Mouse (Mus musculus): Measurements from ENCODE around the gene Cbx6. TPM values are rescaled to one million over a fixed set of nuclear protein-coding genes. Genes with fewer than 3 reads are reported as not detected.

Gene Cbx6
- total and polyA plus RNA-seq, 2 experiments = 1.2 to 3.7 TPM

DNA sequence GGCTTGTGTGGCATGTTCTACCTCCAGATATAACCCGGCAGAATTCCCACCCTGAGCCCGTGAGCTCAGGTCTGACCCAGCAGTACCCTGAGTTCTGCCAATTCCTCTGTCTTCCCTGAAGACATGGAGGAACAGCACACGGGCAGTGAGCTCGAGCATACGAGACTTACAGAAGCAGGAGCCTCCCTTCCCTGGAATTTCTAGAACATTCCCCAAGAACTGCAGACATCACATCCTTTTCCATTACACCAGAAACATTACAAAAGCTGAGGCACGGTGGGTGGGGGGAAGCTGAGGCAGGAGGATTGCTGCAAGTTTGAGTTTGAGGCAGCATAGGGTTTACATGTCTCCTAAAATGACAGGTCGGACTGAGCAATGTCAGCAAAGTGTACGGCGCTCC lies 25.3 kb upstream of the Cbx6 start:
- Histone ChIP-seq H3K27me3 (ENCODE audit: control insufficient read depth, insufficient read depth, low read length) (no peaks in the 10 kb centered on the region), H3K36me3 (ENCODE audit: control insufficient read depth, insufficient read depth, low read length) (no peaks in the 10 kb centered on the region), H3K27ac (replicated peaks; ENCODE audit: insufficient read depth, low read depth, low read length) (no peak overlapping the region), H3K4me1 (ENCODE audit: control insufficient read depth, insufficient read depth, low read length) (no peaks in the 10 kb centered on the region), H3K4me3 (ENCODE audit: insufficient read depth, low read depth, low read length) (no peak overlapping the region), H3K79me2 (ENCODE audit: control insufficient read depth, insufficient read depth, low read length) (no peaks in the 10 kb centered on the region), H3K9ac (ENCODE audit: low read depth, low read length) (no peak overlapping the region)
- no peak for DNase-seq (ENCODE audit: extremely low read depth, low read depth, low spot score)
- TF ChIP-seq POLR2A (IDR thresholded peaks at IDR 0.05; ENCODE audit: extremely low read depth, insufficient read depth, low read length) (no peak), CTCF (IDR thresholded peaks at IDR 0.05; ENCODE audit: low read depth, low read length) (no peak)
- WGBS = 86% methylated on average over 9 of the region's 9 CpGs

DNA sequence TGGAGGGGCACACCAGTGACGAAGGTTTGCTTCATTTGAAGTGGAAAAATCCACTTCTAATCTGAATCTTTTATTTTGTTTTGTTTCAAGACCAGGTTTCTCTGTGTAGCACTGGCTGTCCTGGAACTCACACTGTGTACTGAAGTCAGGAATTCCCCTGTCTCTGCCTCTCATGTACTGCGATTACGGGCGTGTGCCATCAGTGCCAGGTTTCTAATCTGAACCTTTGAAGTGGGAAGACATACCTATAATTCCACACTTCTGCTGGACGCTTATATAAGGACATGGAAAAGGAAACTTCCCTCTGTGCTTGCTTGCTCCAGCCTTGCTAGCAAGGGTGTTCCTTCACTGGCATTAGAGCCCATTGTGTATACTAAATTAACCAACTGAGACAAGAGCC lies 24.5 kb upstream of the Cbx6 start:
- no peak overlapping the region for H3K4me3 ChIP-seq (ENCODE audit: insufficient read depth, low read depth, low read length)
- no peaks in the 10 kb centered on the region for H3K27me3 ChIP-seq (ENCODE audit: control insufficient read depth, insufficient read depth, low read length)
- H3K79me2 ChIP-seq (ENCODE audit: control insufficient read depth, insufficient read depth, low read length) = no peaks in the 10 kb centered on the region
- H3K27ac ChIP-seq (replicated peaks; ENCODE audit: insufficient read depth, low read depth, low read length) = no peak overlapping the region
- no peak overlapping the region for H3K9ac ChIP-seq (ENCODE audit: low read depth, low read length)
- WGBS = 86% methylated on average over 5 of the region's 5 CpGs
- H3K36me3 ChIP-seq (ENCODE audit: control insufficient read depth, insufficient read depth, low read length) = no peaks in the 10 kb centered on the region
- TF ChIP-seq CTCF (IDR thresholded peaks at IDR 0.05; ENCODE audit: low read depth, low read length) = no peak
- no peak for TF ChIP-seq POLR2A (IDR thresholded peaks at IDR 0.05; ENCODE audit: extremely low read depth, insufficient read depth, low read length)
- DNase-seq (ENCODE audit: extremely low read depth, low read depth, low spot score) = no peak
- no peaks in the 10 kb centered on the region for H3K4me1 ChIP-seq (ENCODE audit: control insufficient read depth, insufficient read depth, low read length)

DNA sequence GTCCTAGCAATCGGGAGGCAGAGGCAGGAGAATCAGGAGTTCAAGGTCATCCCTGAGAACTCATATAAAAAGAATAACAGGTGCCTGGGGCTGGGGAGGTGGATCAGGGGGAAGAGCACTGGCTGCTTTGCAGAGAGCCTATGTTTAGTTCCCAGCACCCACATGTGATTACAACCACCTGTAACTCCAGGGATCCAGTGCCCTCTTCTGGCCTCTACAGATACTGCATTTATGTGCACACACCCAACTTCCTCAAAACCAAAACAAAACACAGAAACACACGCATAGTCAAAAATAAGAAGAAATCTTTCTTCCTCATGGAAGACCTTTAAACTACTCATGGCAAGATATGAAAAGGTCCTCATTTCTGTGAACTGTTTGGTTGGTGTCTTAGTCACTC lies 15.7 kb upstream of the Cbx6 start:
- no peak for DNase-seq (ENCODE audit: extremely low read depth, low read depth, low spot score)
- H3K79me2 ChIP-seq (ENCODE audit: control insufficient read depth, insufficient read depth, low read length) = no peaks in the 10 kb centered on the region
- 90% methylated on average over 2 of the region's 2 CpGs for WGBS
- H3K27me3 ChIP-seq (ENCODE audit: control insufficient read depth, insufficient read depth, low read length) = no peaks in the 10 kb centered on the region
- no peaks in the 10 kb centered on the region for H3K4me1 ChIP-seq (ENCODE audit: control insufficient read depth, insufficient read depth, low read length)
- no peak overlapping the region for H3K9ac ChIP-seq (ENCODE audit: low read depth, low read length)
- H3K36me3 ChIP-seq (ENCODE audit: control insufficient read depth, insufficient read depth, low read length) = no peaks in the 10 kb centered on the region
- H3K27ac ChIP-seq (replicated peaks; ENCODE audit: insufficient read depth, low read depth, low read length) = no peak overlapping the region
- TF ChIP-seq CTCF (IDR thresholded peaks at IDR 0.05; ENCODE audit: low read depth, low read length) (no peak), POLR2A (IDR thresholded peaks at IDR 0.05; ENCODE audit: extremely low read depth, insufficient read depth, low read length) (no peak)
- H3K4me3 ChIP-seq (ENCODE audit: insufficient read depth, low read depth, low read length) = no peak overlapping the region

GRCm38 (mm10) chr15:79847100-79847499 lies 12.6 kb upstream of the Cbx6 start:
- 38% methylated on average over 5 of the region's 5 CpGs for WGBS
- Histone ChIP-seq H3K27ac (replicated peaks; ENCODE audit: insufficient read depth, low read depth, low read length) (no peak overlapping the region), H3K4me1 (ENCODE audit: control insufficient read depth, insufficient read depth, low read length) (no peaks in the 10 kb centered on the region), H3K79me2 (ENCODE audit: control insufficient read depth, insufficient read depth, low read length) (no peaks in the 10 kb centered on the region), H3K4me3 (ENCODE audit: insufficient read depth, low read depth, low read length) (no peak overlapping the region), H3K9ac (ENCODE audit: low read depth, low read length) (no peak overlapping the region), H3K36me3 (ENCODE audit: control insufficient read depth, insufficient read depth, low read length) (no peaks in the 10 kb centered on the region), H3K27me3 (ENCODE audit: control insufficient read depth, insufficient read depth, low read length) (no peaks in the 10 kb centered on the region)
- TF ChIP-seq POLR2A (IDR thresholded peaks at IDR 0.05; ENCODE audit: extremely low read depth, insufficient read depth, low read length) (no peak), CTCF (IDR thresholded peaks at IDR 0.05; ENCODE audit: low read depth, low read length) (no peak)
- DNase-seq (ENCODE audit: extremely low read depth, low read depth, low spot score) = no peak

DNA sequence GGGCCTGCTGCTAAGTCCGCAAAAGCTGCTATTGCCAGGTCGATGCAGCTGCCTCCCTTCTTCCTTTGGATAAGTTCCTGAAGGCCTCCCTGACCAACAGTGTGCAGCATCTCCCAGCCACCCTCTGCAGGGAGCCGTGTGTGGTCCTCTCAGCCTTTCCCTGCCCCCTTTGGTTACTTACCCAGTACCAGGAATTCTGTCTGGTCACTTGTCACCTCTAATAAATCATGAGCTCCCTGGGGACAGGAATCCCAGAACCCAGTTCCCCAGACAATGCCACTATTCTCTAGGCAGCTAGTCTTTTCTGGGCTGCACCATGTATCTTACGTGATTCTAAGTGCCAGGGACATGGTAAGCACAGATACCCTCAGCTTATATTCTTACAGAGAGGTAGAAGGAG lies 11.5 kb upstream of the Cbx6 start:
- 71% methylated on average over 4 of the region's 4 CpGs for whole genome bisulfite sequencing
- Histone ChIP-seq H3K4me1 (ENCODE audit: control insufficient read depth, insufficient read depth, low read length) (no peaks in the 10 kb centered on the region), H3K9ac (ENCODE audit: low read depth, low read length) (no peak overlapping the region), H3K79me2 (ENCODE audit: control insufficient read depth, insufficient read depth, low read length) (no peaks in the 10 kb centered on the region), H3K4me3 (ENCODE audit: insufficient read depth, low read depth, low read length) (no peak overlapping the region), H3K36me3 (ENCODE audit: control insufficient read depth, insufficient read depth, low read length) (no peaks in the 10 kb centered on the region), H3K27me3 (ENCODE audit: control insufficient read depth, insufficient read depth, low read length) (no peaks in the 10 kb centered on the region), H3K27ac (replicated peaks; ENCODE audit: insufficient read depth, low read depth, low read length) (no peak overlapping the region)
- no peak for TF ChIP-seq CTCF (IDR thresholded peaks at IDR 0.05; ENCODE audit: low read depth, low read length)
- no peak for TF ChIP-seq POLR2A (IDR thresholded peaks at IDR 0.05; ENCODE audit: extremely low read depth, insufficient read depth, low read length)
- DNase-seq (ENCODE audit: extremely low read depth, low read depth, low spot score) = no peak

DNA sequence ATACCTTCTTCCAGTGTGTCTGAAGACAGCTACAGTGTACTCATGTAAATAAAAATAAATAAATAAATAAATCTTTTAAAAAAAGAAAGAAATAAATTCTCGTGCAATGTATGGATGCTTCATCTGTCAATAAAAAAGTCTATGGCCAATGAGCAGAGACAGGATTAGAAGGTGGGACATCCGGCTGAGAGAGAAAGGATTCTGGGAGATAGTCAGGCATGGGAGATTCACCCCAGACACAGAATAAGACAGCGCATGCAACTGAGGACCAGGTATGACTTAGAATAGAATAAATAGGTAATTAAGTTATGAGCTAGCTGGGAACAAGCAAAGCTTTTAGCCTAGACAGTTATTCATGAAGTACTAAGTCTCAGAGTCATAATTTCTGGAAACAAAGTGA lies 8.5 kb upstream of the Cbx6 start:
- H3K9ac ChIP-seq (ENCODE audit: low read depth, low read length) = no peak overlapping the region
- no peak for TF ChIP-seq POLR2A (IDR thresholded peaks at IDR 0.05; ENCODE audit: extremely low read depth, insufficient read depth, low read length)
- no peak for TF ChIP-seq CTCF (IDR thresholded peaks at IDR 0.05; ENCODE audit: low read depth, low read length)
- DNase-seq (ENCODE audit: extremely low read depth, low read depth, low spot score) = no peak
- no peaks in the 10 kb centered on the region for H3K4me1 ChIP-seq (ENCODE audit: control insufficient read depth, insufficient read depth, low read length)
- no peak overlapping the region for H3K4me3 ChIP-seq (ENCODE audit: insufficient read depth, low read depth, low read length)
- H3K79me2 ChIP-seq (ENCODE audit: control insufficient read depth, insufficient read depth, low read length) = no peaks in the 10 kb centered on the region
- no peak overlapping the region for H3K27ac ChIP-seq (replicated peaks; ENCODE audit: insufficient read depth, low read depth, low read length)
- H3K27me3 ChIP-seq (ENCODE audit: control insufficient read depth, insufficient read depth, low read length) = no peaks in the 10 kb centered on the region; the same call in 1 of the 2 replicates
- H3K36me3 ChIP-seq (ENCODE audit: control insufficient read depth, insufficient read depth, low read length) = no peaks in the 10 kb centered on the region
- 88% methylated on average over 3 of the region's 3 CpGs for WGBS
